Mouse (Mus musculus) midbrain, embryonic 13.5 days (tissue): Measurements from ENCODE around the gene Ppp2r1a. TPM values are rescaled to one million over a fixed set of nuclear protein-coding genes. Genes with fewer than 3 reads are reported as not detected.

Experiments
- ATAC-seq: fragments of 200-750 bp; cut with Nextera tagmentation; 2 replicates; pipeline ENCODE4 v1.8.0; 2017; ENCODE audit warnings: mild to moderate bottlenecking, moderate TSS enrichment, moderate library complexity
- H3K27ac ChIP-seq: fragments of 300-500 bp; sonication (generic); 2 replicates; pipeline ENCODE4 v1.5.1; 2015; ENCODE audit warnings: inconsistent platforms, mild to moderate bottlenecking, moderate library complexity
- H3K27me3 ChIP-seq: fragments of 300-500 bp; sonication (generic); 2 replicates; pipeline ENCODE4 v1.6.1; 2015; ENCODE audit warnings: mild to moderate bottlenecking, inconsistent platforms
- H3K36me3 ChIP-seq: fragments of 300-500 bp; sonication (generic); 2 replicates; pipeline ENCODE4 v1.6.1; 2015; ENCODE audit warnings: mild to moderate bottlenecking, inconsistent platforms
- H3K4me1 ChIP-seq: fragments of 300-500 bp; sonication (generic); replicated peaks from 2 replicates; pipeline ENCODE4 v1.6.1; 2015; ENCODE audit warnings: inconsistent platforms
- H3K4me2 ChIP-seq: fragments of 300-500 bp; sonication (generic); replicated peaks from 2 replicates; pipeline ENCODE4 v1.6.1; 2015; ENCODE audit warnings: moderate library complexity, mild to moderate bottlenecking, inconsistent platforms
- H3K4me3 ChIP-seq: fragments of 300-500 bp; sonication (generic); replicated peaks from 2 replicates; pipeline ENCODE4 v1.5.1; 2015; ENCODE audit warnings: mild to moderate bottlenecking, inconsistent platforms
- H3K9ac ChIP-seq: fragments of 300-500 bp; sonication (generic); replicated peaks from 2 replicates; pipeline ENCODE4 v1.6.1; 2015; ENCODE audit warnings: mild to moderate bottlenecking, inconsistent platforms
- H3K9me3 ChIP-seq: fragments of 300-500 bp; sonication (generic); 2 replicates; pipeline ENCODE4 v1.6.1; 2016; ENCODE audit warnings: mild to moderate bottlenecking, inconsistent platforms
- WGBS: fragments of 180-500 bp; shearing (Covaris S2); methylation state at CpG from one replicate; pipeline ENCODE4 v1.1.7; 2015; 5-methylcytosine and 5-hydroxymethylcytosine counted together
- polyA plus RNA-seq: library from polyadenylated mRNA; unstranded; fragments of >200 nt; fragmentation: Nextera tagmentation; extraction: Ambion mirVana; gene quantifications from 2 replicates; pipeline ENCODE4 v1.2.1, GENCODE M21; 2015

The Ppp2r1a gene
- polyA plus RNA-seq = 636 and 655 TPM in 2 replicates

- peak; percentile 99 for ATAC-seq
- Histone ChIP-seq H3K4me3 (peak within 1 kb of the TSS; percentile 79), H3K36me3 (no peaks in the 10 kb centered on the region), H3K9ac (peak within 1 kb of the TSS; percentile 91), H3K4me2 (peak within 1 kb of the TSS; percentile 81), H3K4me1 (peaks cover 44% of the 10 kb centered on the region), H3K9me3 (no peaks in the 10 kb centered on the region), H3K27ac (peak within 1 kb of the TSS; percentile 98), H3K27me3 (no peaks in the 10 kb centered on the region)
- WGBS = under 1% methylated on average over 69 of the region's 69 CpGs
Measured at GRCm38 (mm10) chr17:20944985-20945891, at the start of gene Ppp2r1a. TSS of gene Ppp2r1a (plus strand) at chr17:20945311.

DNA sequence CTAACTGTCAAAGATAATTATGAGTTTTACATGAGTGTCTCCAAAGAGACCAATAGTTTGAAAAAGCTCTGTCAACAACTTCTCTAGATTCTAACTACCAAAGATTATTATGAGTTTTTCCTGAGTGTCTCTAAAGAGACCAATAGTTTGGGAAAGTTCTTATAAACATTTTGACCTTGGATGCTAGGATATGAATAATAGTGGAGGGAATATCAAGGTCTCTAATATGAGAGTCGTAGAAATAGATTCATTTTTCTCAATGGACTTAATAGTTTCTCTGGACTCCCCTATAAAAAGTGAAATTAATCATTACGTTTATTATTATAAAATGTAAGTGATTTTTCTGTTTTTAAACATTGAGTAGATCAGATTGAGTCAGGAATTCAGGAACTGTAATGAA is 40.1 kb upstream of the Ppp2r1a start, which contains the start of gene Vmn1r231:
Vmn1r231 (minus strand) TSS at position 101 of the 400 bp plus-strand sequence.
- Histone ChIP-seq H3K9me3 (0 out of 2 replicates have a peak, but pooled peaks cover 3% of the 10 kb centered on the region), H3K27ac (no peak within 1 kb of the TSS), H3K36me3 (no peaks in the 10 kb centered on the region), H3K9ac (no peak within 1 kb of the TSS), H3K4me2 (no peak within 1 kb of the TSS), H3K4me3 (no peak within 1 kb of the TSS), H3K4me1 (no peaks in the 10 kb centered on the region), H3K27me3 (no peaks in the 10 kb centered on the region)
- ATAC-seq = no peak
- WGBS = 69% methylated on average over 2 of the region's 2 CpGs

DNA sequence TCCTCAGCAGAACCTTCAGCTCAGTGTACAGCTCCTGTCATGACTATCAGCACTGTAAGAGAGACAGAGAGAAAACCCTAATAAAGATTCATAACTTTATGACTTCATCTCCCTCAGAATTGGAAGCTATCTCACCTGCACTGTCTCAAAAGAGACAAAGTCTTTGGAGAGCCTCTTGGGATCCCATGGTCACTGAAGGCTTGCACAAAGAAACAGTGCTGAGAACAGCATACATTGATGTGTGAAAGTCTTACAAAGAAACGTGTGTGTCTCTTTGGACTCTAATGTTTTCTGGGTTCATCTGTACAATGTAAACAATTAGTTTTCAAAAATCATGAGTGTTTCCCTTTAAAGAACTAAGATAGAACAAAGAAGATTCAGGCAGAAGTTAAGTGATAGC is 25.5 kb upstream of the Ppp2r1a start, which contains the start of gene Vmn1r232:
Vmn1r232 (minus strand) TSS at position 101 of the 400 bp plus-strand sequence.
- no peaks in the 10 kb centered on the region for H3K27me3 ChIP-seq
- H3K9me3 ChIP-seq = no peaks in the 10 kb centered on the region; the same call in 1 of the 2 replicates
- no peaks in the 10 kb centered on the region for H3K4me1 ChIP-seq
- H3K9ac ChIP-seq = no peak within 1 kb of the TSS
- ATAC-seq = no peak
- no peak within 1 kb of the TSS for H3K4me2 ChIP-seq
- H3K4me3 ChIP-seq = no peak within 1 kb of the TSS
- no peaks in the 10 kb centered on the region for H3K36me3 ChIP-seq
- no peak within 1 kb of the TSS for H3K27ac ChIP-seq
- WGBS = 57% methylated on average over 1 of the region's 1 CpGs

DNA sequence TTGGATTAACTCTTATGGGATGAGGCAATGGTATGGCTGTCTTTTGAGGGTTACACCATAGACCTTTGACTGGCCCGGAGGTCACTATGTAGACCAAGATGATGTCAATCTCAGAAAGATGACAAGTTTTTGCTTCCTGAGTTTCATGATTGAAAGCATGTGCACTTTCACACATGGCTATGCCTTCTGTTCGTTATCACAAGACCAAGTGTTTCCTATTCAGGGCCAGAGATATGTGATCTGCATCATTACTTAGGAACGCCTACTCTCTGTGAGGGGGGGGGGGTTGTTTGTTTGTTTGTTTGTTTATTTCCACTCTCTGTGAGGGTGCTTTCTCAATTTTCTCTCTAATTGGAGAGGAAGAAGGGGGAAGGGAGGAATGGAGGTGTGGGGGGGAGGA is 885 bp upstream of the Ppp2r1a start:
- Histone ChIP-seq H3K27me3 (no peaks in the 10 kb centered on the region), H3K9me3 (no peaks in the 10 kb centered on the region), H3K9ac (peak overlapping the region; percentile 68), H3K27ac (peak overlapping the region; percentile 87), H3K4me2 (peak overlapping the region; percentile 63), H3K36me3 (no peaks in the 10 kb centered on the region), H3K4me1 (peaks cover 34% of the 10 kb centered on the region), H3K4me3 (peak overlapping the region; percentile 79)
- WGBS = 51% methylated on average over 3 of the region's 3 CpGs
- ATAC-seq = no peak

DNA sequence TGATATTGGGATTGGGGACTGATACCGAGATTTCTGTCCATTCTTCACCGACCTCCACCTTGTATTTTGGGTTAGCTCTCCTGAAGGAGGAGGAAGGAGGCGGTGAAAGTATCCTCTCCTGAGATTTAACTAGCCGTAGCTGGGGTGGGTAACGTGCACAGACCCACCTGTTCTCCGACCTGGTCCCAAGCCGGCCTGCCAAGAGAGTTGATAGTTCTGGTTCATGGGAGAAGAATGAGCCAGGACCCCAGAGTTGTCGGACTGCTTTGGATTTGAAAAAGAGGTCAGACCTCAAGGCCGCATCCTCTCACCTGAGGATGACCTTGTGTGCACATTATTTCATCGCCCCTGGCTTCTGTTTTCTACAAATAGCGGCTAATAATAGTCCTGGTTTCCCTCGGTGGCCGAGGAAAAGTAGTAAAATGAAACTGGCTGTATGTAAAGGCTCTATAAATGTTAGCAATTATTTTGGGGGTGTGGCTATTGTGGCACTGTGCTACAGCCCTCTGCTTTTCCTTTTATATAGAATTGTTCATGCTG is 985 bp downstream of the Ppp2r1a start:
- Histone ChIP-seq H3K36me3 (peaks cover under 1% of the 10 kb centered on the region; the same call in 1 of the 2 replicates), H3K4me1 (peaks cover 45% of the 10 kb centered on the region), H3K27me3 (no peaks in the 10 kb centered on the region), H3K27ac (peak overlapping the region; percentile 98), H3K4me2 (peak overlapping the region; percentile 81), H3K9me3 (no peaks in the 10 kb centered on the region), H3K4me3 (peak overlapping the region; percentile 79), H3K9ac (peak overlapping the region; percentile 91)
- WGBS = under 1% methylated on average over 13 of the region's 13 CpGs
- no peak for ATAC-seq

- Histone ChIP-seq H3K27ac (peak overlapping the region; percentile 98; the same call in 1 of the 2 replicates), H3K36me3 (peaks cover 4% of the 10 kb centered on the region)
- ATAC-seq = no peak
Measured at GRCm38 (mm10) chr17:20946636-20947035, 1.5 kb downstream of the Ppp2r1a start.

GRCm38 (mm10) chr17:20960386-20960785 is 15.3 kb downstream of the Ppp2r1a start:
- H3K36me3 ChIP-seq = peaks cover 98% of the 10 kb centered on the region
- no peak for ATAC-seq
- H3K4me3 ChIP-seq = no peak overlapping the region
- no peak overlapping the region for H3K4me2 ChIP-seq
- H3K4me1 ChIP-seq = no peaks in the 10 kb centered on the region
- no peak overlapping the region for H3K9ac ChIP-seq
- no peaks in the 10 kb centered on the region for H3K9me3 ChIP-seq
- no peaks in the 10 kb centered on the region for H3K27me3 ChIP-seq
- 93% methylated on average over 5 of the region's 5 CpGs for WGBS
- no peak overlapping the region for H3K27ac ChIP-seq

More at GRCm38 (mm10) chr17:20946636-20947035, 1.5 kb downstream of the Ppp2r1a start:
- Histone ChIP-seq H3K4me3 (peak overlapping the region; percentile 79), H3K4me1 (peaks cover 45% of the 10 kb centered on the region), H3K9me3 (no peaks in the 10 kb centered on the region), H3K9ac (peak overlapping the region; percentile 91), H3K27me3 (no peaks in the 10 kb centered on the region), H3K4me2 (peak overlapping the region; percentile 81)

GRCm38 (mm10) chr17:20965421-20965820 is 20.3 kb downstream of the Ppp2r1a start:
- Histone ChIP-seq H3K36me3 (peaks cover 92% of the 10 kb centered on the region), H3K9ac (no peak overlapping the region), H3K4me1 (no peaks in the 10 kb centered on the region), H3K4me2 (no peak overlapping the region), H3K9me3 (no peaks in the 10 kb centered on the region), H3K27me3 (no peaks in the 10 kb centered on the region), H3K4me3 (no peak overlapping the region), H3K27ac (no peak overlapping the region)
- ATAC-seq = no peak
- WGBS = 88% methylated on average over 4 of the region's 4 CpGs

DNA sequence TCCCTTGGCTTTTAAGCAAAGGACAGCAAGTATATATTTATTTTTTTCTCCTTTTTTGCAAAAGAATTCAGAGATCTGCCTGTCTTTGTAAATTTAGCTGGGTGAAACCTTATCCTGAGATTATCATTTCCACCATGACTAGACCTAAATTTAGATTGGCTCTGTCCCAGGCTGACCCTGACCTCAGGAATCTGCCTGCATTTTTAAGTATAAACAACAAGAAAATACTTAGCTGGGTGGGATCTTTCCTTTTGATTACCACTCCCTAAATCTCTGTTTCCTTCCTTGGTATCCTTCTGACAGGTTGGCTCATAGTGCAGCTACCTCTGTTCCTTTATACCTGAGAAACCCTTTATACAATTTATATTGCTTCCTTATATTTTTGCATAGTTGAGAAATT is 21.6 kb downstream of the Ppp2r1a start:
- Histone ChIP-seq H3K9me3 (no peaks in the 10 kb centered on the region), H3K36me3 (peaks cover 80% of the 10 kb centered on the region), H3K27me3 (no peaks in the 10 kb centered on the region), H3K4me3 (no peak overlapping the region), H3K4me2 (no peak overlapping the region), H3K4me1 (no peaks in the 10 kb centered on the region), H3K9ac (no peak overlapping the region), H3K27ac (no peak overlapping the region)
- no peak for ATAC-seq

DNA sequence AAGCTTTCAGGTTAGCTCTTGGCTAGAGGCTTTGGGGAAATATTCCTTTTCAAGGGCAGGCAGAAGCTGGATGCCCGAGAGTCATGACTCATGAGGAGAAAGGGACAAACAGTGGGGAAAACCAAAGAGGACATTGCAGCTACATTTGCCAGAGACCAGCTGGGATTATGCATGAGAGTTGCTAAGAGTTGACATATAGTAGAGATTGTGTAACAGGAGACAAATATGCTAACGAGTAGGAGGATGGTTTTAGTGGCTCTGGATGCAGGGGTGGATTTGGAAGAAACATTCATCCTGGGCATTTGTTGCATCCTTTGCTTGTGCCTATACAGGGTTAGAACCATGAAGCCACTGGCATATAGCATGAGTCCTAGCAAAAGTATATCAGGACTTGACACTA is 48.6 kb downstream of the Ppp2r1a start:
- WGBS = 78% methylated on average over 2 of the region's 2 CpGs
- no peak overlapping the region for H3K4me2 ChIP-seq
- no peaks in the 10 kb centered on the region for H3K27me3 ChIP-seq
- no peak overlapping the region for H3K27ac ChIP-seq
- no peaks in the 10 kb centered on the region for H3K4me1 ChIP-seq
- H3K36me3 ChIP-seq = no peaks in the 10 kb centered on the region
- H3K9me3 ChIP-seq = no peaks in the 10 kb centered on the region
- no peak overlapping the region for H3K9ac ChIP-seq
- H3K4me3 ChIP-seq = no peak overlapping the region
- ATAC-seq = no peak

GRCm38 (mm10) chr17:20996364-20996763 is 51.3 kb downstream of the Ppp2r1a start, which contains the start of gene Vmn1r233:
TSS of gene Vmn1r233 (minus strand) at chr17:20996464.
- no peak for ATAC-seq

More at GRCm38 (mm10) chr17:20996364-20996763, 51.3 kb downstream of the Ppp2r1a start, which contains the start of gene Vmn1r233:
- H3K9ac ChIP-seq = no peak within 1 kb of the TSS
- H3K4me1 ChIP-seq = no peaks in the 10 kb centered on the region
- H3K36me3 ChIP-seq = no peaks in the 10 kb centered on the region
- H3K4me3 ChIP-seq = no peak within 1 kb of the TSS
- H3K27me3 ChIP-seq = no peaks in the 10 kb centered on the region
- no peaks in the 10 kb centered on the region for H3K9me3 ChIP-seq
- no peak within 1 kb of the TSS for H3K27ac ChIP-seq
- no peak within 1 kb of the TSS for H3K4me2 ChIP-seq
